Mouse (Mus musculus) kidney, embryonic 14.5 days (tissue): ENCODE results near the gene Caprin1. TPM values are rescaled to one million over a fixed set of nuclear protein-coding genes. Genes with fewer than 3 reads are reported as not detected.

Source experiments
- ATAC-seq: fragments of 200-750 bp; cut with Nextera tagmentation; 2 replicates; pipeline ENCODE4 v1.8.0; 2017; ENCODE audit warnings: moderate number of reproducible peaks, mild to moderate bottlenecking, moderate TSS enrichment, moderate library complexity; ENCODE audit not compliant: low FRiP score, low TSS enrichment
- H3K27ac ChIP-seq: fragments of 300-500 bp; sonication (generic); 2 replicates; pipeline ENCODE4 v1.5.1; 2014; ENCODE audit warnings: low read depth, mild to moderate bottlenecking, low read length, moderate library complexity, mixed read lengths
- H3K27me3 ChIP-seq: fragments of 300-500 bp; sonication (generic); 2 replicates; pipeline ENCODE4 v1.6.1; 2014; ENCODE audit warnings: mild to moderate bottlenecking, low read length; ENCODE audit not compliant: control insufficient read depth, insufficient read depth
- H3K36me3 ChIP-seq: fragments of 300-500 bp; sonication (generic); 2 replicates; pipeline ENCODE4 v1.6.1; 2014; ENCODE audit warnings: low read length, mixed read lengths; ENCODE audit not compliant: control insufficient read depth, insufficient read depth
- H3K4me1 ChIP-seq: fragments of 300-500 bp; sonication (generic); 2 replicates; pipeline ENCODE4 v1.6.1; 2014; ENCODE audit warnings: low read length, mixed read lengths; ENCODE audit not compliant: control insufficient read depth, insufficient read depth
- H3K4me2 ChIP-seq: fragments of 300-500 bp; sonication (generic); replicated peaks from 2 replicates; pipeline ENCODE4 v1.6.1; 2014; ENCODE audit warnings: low read depth, mild to moderate bottlenecking, low read length
- H3K4me3 ChIP-seq: fragments of 300-500 bp; sonication (generic); 2 replicates; pipeline ENCODE4 v1.5.1; 2014; ENCODE audit warnings: mild to moderate bottlenecking, low read length
- H3K9ac ChIP-seq: fragments of 300-500 bp; sonication (generic); 2 replicates; pipeline ENCODE4 v1.6.1; 2014; ENCODE audit warnings: low read depth, mild to moderate bottlenecking, low read length, moderate library complexity
- H3K9me3 ChIP-seq: fragments of 300-500 bp; sonication (generic); 2 replicates; pipeline ENCODE4 v1.6.1; 2016; ENCODE audit warnings: low read length; ENCODE audit not compliant: control insufficient read depth
- WGBS: fragments of 180-500 bp; shearing (Covaris S2); extraction: QIAGEN DNeasy Blood & Tissue Kit; methylation state at CpG from one replicate; pipeline ENCODE4 v1.1.7; 2014; 5-methylcytosine and 5-hydroxymethylcytosine counted together
- polyA plus RNA-seq: library from polyadenylated mRNA; unstranded; fragments of >200 nt; fragmentation: Nextera tagmentation; extraction: Ambion mirVana; gene quantifications from 2 replicates; pipeline ENCODE4 v1.2.1, GENCODE M21; 2014

Gene Caprin1
- polyA plus RNA-seq, 1 experiment from 2014 or later = 448 TPM

GRCm38 (mm10) chr2:103762492-103762891, 35.0 kb downstream of the Caprin1 start:
- Histone ChIP-seq H3K4me2 (no peak overlapping the region), H3K27ac (no peak overlapping the region), H3K4me1 (no peaks in the 10 kb centered on the region; the same call in 1 of the 2 replicates), H3K9me3 (no peaks in the 10 kb centered on the region), H3K27me3 (no peaks in the 10 kb centered on the region), H3K36me3 (peaks cover 22% of the 10 kb centered on the region), H3K4me3 (no peak overlapping the region), H3K9ac (no peak overlapping the region)
- WGBS = 57% methylated on average over 1 of the region's 1 CpGs
- no peak for ATAC-seq

- Histone ChIP-seq H3K36me3 (peaks cover 17% of the 10 kb centered on the region), H3K4me3 (peak overlapping the region; percentile 76), H3K9ac (no peak overlapping the region), H3K4me2 (peak overlapping the region; percentile 63), H3K9me3 (no peaks in the 10 kb centered on the region), H3K4me1 (no peaks in the 10 kb centered on the region; the same call in 1 of the 2 replicates), H3K27ac (no peak overlapping the region), H3K27me3 (no peaks in the 10 kb centered on the region)
- WGBS = 37% methylated on average over 4 of the region's 4 CpGs
- no peak for ATAC-seq
These were observed 35.5 kb downstream of the Caprin1 start for GRCm38 (mm10) chr2:103761993-103762392.

DNA sequence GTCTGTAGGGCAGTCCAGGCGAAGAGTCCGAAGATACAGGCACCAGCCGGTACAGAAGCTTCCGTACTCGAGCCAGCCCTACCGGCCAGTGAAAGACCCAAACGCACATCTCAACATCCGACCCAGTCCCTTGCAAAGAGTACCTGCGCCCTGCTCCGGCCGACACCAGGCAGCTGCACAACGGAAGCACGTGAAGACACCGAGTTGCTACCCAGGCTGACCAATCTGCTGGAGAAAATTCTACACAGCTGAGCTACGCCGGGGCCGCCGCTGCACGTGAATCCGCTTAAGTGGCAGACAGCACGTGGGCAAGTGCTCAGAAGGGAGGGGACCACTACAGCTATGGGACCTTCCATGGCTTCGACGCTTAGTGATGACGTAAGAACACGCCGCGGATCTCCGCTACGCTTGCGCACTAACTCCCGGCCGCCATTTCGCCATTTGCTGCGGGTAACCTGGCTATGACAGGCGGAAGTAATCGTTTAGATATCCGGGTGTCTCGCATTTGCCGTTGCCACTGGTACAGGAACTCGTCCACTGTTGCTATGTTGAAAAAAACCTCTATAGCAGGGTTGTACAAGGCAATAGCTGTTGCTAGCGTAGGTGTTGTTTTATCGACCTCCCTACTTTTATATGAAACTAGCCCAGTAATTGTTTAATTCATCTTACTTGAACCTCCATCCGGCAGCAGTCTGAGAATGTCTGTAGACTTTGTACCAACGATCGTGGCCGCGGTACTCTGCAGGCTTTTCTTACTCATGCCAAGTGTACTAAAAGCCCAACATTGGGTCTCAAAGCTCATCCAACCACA, 36.3 kb downstream of the Caprin1 start, which contains the start of gene Nat10:
TSS of gene Nat10 (minus strand) at position 365 of the 811 bp plus-strand sequence.
- Histone ChIP-seq H3K27ac (peak within 1 kb of the TSS; percentile 61), H3K27me3 (no peaks in the 10 kb centered on the region), H3K36me3 (peaks cover 12% of the 10 kb centered on the region), H3K4me2 (peak within 1 kb of the TSS; percentile 63), H3K4me3 (peak within 1 kb of the TSS; percentile 76), H3K4me1 (no peaks in the 10 kb centered on the region; the same call in 1 of the 2 replicates), H3K9ac (peak within 1 kb of the TSS; percentile 67), H3K9me3 (no peaks in the 10 kb centered on the region)
- WGBS = under 1% methylated on average over 47 of the region's 47 CpGs
- peak; percentile 97 for ATAC-seq

DNA sequence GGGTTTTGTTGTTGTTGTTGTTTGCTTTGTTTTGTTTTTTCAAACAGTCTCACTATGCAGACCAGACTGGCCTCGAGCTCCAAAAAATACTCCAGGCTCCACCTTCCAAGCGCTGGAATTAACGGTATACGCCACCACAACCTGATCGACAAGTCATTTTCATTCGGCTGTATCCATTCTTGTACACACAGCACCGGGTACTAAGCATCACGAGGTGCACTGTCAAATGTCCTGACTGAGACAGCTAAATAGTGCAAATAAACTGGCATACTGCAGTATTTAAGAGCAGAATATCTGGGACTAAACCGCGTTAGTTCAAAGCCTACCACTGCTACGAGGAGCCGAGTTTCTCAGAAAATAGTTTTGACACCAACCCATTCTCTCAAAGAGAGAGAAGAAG, 37.0 kb downstream of the Caprin1 start:
- 0 out of 2 replicates have a peak, but pooled peaks have one; percentile 1 for ATAC-seq
- Histone ChIP-seq H3K9ac (peak overlapping the region; percentile 67), H3K27ac (0 out of 2 replicates have a peak overlapping the region, but pooled peaks have one; percentile 44), H3K4me3 (peak overlapping the region; percentile 76), H3K4me1 (no peaks in the 10 kb centered on the region; the same call in 1 of the 2 replicates), H3K27me3 (no peaks in the 10 kb centered on the region), H3K36me3 (peaks cover 11% of the 10 kb centered on the region), H3K4me2 (peak overlapping the region; percentile 63), H3K9me3 (no peaks in the 10 kb centered on the region)
- WGBS = 1% methylated on average over 12 of the region's 12 CpGs

- Histone ChIP-seq H3K36me3 (peaks cover 50% of the 10 kb centered on the region), H3K9me3 (no peaks in the 10 kb centered on the region), H3K4me1 (no peaks in the 10 kb centered on the region), H3K4me3 (no peak overlapping the region), H3K27ac (no peak overlapping the region), H3K4me2 (no peak overlapping the region), H3K27me3 (no peaks in the 10 kb centered on the region), H3K9ac (no peak overlapping the region)
- no peak for ATAC-seq
- WGBS = 90% methylated on average over 9 of the region's 9 CpGs
These were observed 41.9 kb downstream of the Caprin1 start for GRCm38 (mm10) chr2:103755458-103756085.

DNA sequence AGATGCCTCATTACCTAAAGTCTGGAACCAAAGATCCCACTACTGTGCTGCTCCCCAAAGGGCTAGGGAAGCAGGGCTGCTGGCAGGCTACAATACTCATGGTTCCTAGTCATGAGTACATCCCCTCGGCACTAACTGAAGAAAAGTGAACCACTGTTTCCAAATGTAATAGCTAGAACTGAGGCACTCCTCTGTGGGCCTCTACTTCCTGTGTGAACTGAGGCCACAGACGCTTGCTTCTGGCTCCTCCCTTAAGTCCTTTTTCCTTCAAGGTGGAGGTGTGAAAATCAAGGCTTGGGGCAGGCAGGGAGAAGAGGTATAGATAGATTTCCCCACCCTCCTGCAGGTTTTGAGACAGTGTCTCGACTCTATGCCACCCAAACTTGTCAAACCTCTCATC, 42.8 kb downstream of the Caprin1 start:
- Histone ChIP-seq H3K9me3 (no peaks in the 10 kb centered on the region), H3K4me3 (no peak overlapping the region), H3K27me3 (no peaks in the 10 kb centered on the region), H3K9ac (no peak overlapping the region), H3K4me1 (no peaks in the 10 kb centered on the region), H3K27ac (no peak overlapping the region), H3K4me2 (no peak overlapping the region), H3K36me3 (peaks cover 59% of the 10 kb centered on the region)
- WGBS = 74% methylated on average over 3 of the region's 3 CpGs
- no peak for ATAC-seq

GRCm38 (mm10) chr2:103751771-103752170, 45.7 kb downstream of the Caprin1 start:
- no peak overlapping the region for H3K4me2 ChIP-seq
- no peak overlapping the region for H3K27ac ChIP-seq
- H3K27me3 ChIP-seq = no peaks in the 10 kb centered on the region
- H3K9me3 ChIP-seq = no peaks in the 10 kb centered on the region
- no peak overlapping the region for H3K9ac ChIP-seq
- peaks cover 75% of the 10 kb centered on the region for H3K36me3 ChIP-seq
- WGBS = 96% methylated on average over 6 of the region's 6 CpGs
- no peak for ATAC-seq
- no peaks in the 10 kb centered on the region for H3K4me1 ChIP-seq
- H3K4me3 ChIP-seq = no peak overlapping the region

DNA sequence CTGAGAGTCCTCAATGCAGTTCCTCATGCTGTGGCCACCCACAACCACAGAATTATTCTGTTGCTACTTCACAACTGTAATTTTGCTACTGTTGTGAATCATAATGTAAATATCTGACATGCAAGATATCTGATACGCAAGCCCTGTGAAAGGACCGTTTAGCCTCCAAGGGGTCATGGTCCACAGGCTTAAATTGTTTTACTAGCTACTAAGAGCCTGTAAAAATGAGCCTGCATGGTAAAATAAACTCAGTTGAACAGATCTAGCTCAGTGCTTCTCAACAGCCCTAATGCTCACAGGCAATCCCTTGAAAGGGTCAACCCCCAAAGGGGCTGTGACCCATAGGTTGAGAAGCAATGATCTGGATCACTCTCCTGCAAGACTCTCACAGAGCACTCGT, 48.4 kb downstream of the Caprin1 start:
- ATAC-seq = no peak

GRCm38 (mm10) chr2:103747891-103748290, 49.6 kb downstream of the Caprin1 start:
- Histone ChIP-seq H3K4me1 (no peaks in the 10 kb centered on the region), H3K4me3 (no peak overlapping the region), H3K4me2 (no peak overlapping the region), H3K27ac (no peak overlapping the region), H3K9me3 (no peaks in the 10 kb centered on the region), H3K36me3 (peaks cover 72% of the 10 kb centered on the region), H3K9ac (no peak overlapping the region), H3K27me3 (no peaks in the 10 kb centered on the region)
- 83% methylated on average over 9 of the region's 9 CpGs for WGBS
- ATAC-seq = no peak

More for the DNA sequence above, 48.4 kb downstream of the Caprin1 start:
- H3K4me3 ChIP-seq = no peak overlapping the region
- no peaks in the 10 kb centered on the region for H3K9me3 ChIP-seq
- no peak overlapping the region for H3K9ac ChIP-seq
- H3K27me3 ChIP-seq = no peaks in the 10 kb centered on the region
- 78% methylated on average over 3 of the region's 3 CpGs for WGBS
- no peaks in the 10 kb centered on the region for H3K4me1 ChIP-seq
- no peak overlapping the region for H3K27ac ChIP-seq
- H3K36me3 ChIP-seq = peaks cover 72% of the 10 kb centered on the region
- no peak overlapping the region for H3K4me2 ChIP-seq
